Mouse (Mus musculus) forebrain, embryonic 11.5 days (tissue): Measurements from ENCODE around the gene Tefm. TPM values are rescaled to one million over a fixed set of nuclear protein-coding genes. Genes with fewer than 3 reads are reported as not detected.

Experiments
- ATAC-seq: fragments of 200-750 bp; cut with Nextera tagmentation; replicated peaks from 2 replicates; pipeline ENCODE4 v1.8.0; 2017; ENCODE audit warnings: moderate TSS enrichment; ENCODE audit not compliant: low FRiP score
- DNase-seq: peaks from one replicate; pipeline ENCODE4 v3.0.0-alpha.2; 2017; ENCODE audit warnings: low spot score
- H3K27ac ChIP-seq: fragments of 300-500 bp; sonication (generic); 2 replicates; pipeline ENCODE4 v1.5.1; 2014; ENCODE audit warnings: low read depth, low read length
- H3K27me3 ChIP-seq: fragments of 300-500 bp; sonication (generic); 2 replicates; pipeline ENCODE4 v1.6.1; 2014; ENCODE audit warnings: mild to moderate bottlenecking, low read length, mixed read lengths; ENCODE audit not compliant: control insufficient read depth, insufficient read depth
- H3K36me3 ChIP-seq: fragments of 300-500 bp; sonication (generic); 2 replicates; pipeline ENCODE4 v1.6.1; 2014; ENCODE audit warnings: mild to moderate bottlenecking, low read length, moderate library complexity, mixed read lengths; ENCODE audit not compliant: control insufficient read depth, insufficient read depth
- H3K4me1 ChIP-seq: fragments of 300-500 bp; sonication (generic); replicated peaks from 2 replicates; pipeline ENCODE4 v1.6.1; 2014; ENCODE audit warnings: low read length, mixed read lengths; ENCODE audit not compliant: control insufficient read depth, insufficient read depth
- H3K4me2 ChIP-seq: fragments of 300-500 bp; sonication (generic); 2 replicates; pipeline ENCODE4 v1.6.1; 2014; ENCODE audit warnings: low read depth, mild to moderate bottlenecking, low read length, moderate library complexity, mixed read lengths; ENCODE audit not compliant: severe bottlenecking
- H3K4me3 ChIP-seq: fragments of 300-500 bp; sonication (generic); 2 replicates; pipeline ENCODE4 v1.5.1; 2014; ENCODE audit warnings: low read depth, low read length
- H3K9ac ChIP-seq: fragments of 300-500 bp; sonication (generic); 2 replicates; pipeline ENCODE4 v1.6.1; 2014; ENCODE audit warnings: low read length
- H3K9me3 ChIP-seq: fragments of 300-500 bp; sonication (generic); 2 replicates; pipeline ENCODE4 v1.6.1; 2016; ENCODE audit warnings: low read length, mixed read lengths; ENCODE audit not compliant: control insufficient read depth
- WGBS: fragments of 180-500 bp; shearing (Covaris S2); extraction: QIAGEN DNeasy Blood & Tissue Kit; methylation state at CpG from one replicate; pipeline ENCODE4 v1.1.7; 2014; 5-methylcytosine and 5-hydroxymethylcytosine counted together
- polyA plus RNA-seq: library from polyadenylated mRNA; unstranded; fragments of >200 nt; fragmentation: Nextera tagmentation; extraction: Ambion mirVana; gene quantifications from 2 replicates; pipeline ENCODE4 v1.2.1, GENCODE M21; 2014

Gene Tefm
- polyA plus RNA-seq, 1 experiment from 2014 or later: 31.8 TPM

GRCm38 (mm10) chr11:80137773-80138172, 4.2 kb downstream of the Tefm start:
- no peak overlapping the region for H3K4me3 ChIP-seq
- no peak for ATAC-seq
- H3K36me3 ChIP-seq: peaks cover 3% of the 10 kb centered on the region; the same call in 1 of the 2 replicates
- DNase-seq: no peak
- no peak overlapping the region for H3K4me2 ChIP-seq
- H3K27ac ChIP-seq: no peak overlapping the region
- no peaks in the 10 kb centered on the region for H3K27me3 ChIP-seq
- no peaks in the 10 kb centered on the region for H3K9me3 ChIP-seq
- no peaks in the 10 kb centered on the region for H3K4me1 ChIP-seq
- 91% methylated on average over 5 of the region's 5 CpGs for WGBS
- no peak overlapping the region for H3K9ac ChIP-seq

DNA sequence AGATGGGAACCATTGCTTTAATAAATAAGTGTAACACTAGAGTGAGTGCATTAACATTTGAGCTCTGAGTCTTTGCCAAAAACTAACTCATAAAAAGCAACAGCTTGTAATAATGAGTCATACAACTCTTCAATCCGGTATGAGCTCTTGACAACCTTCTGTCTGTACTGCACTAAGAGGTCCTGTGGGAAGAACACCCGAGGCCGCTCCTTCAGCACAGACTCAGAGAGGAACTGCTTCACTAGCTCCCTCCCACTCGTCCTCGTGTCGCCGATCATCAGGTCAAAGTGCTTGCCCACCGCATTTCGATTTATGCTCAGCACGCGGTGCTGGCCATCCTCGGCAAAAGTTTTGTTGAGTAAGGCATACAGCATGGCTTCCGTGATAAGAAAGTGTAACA, 5.2 kb downstream of the Tefm start:
- no peaks in the 10 kb centered on the region for H3K9me3 ChIP-seq
- 94% methylated on average over 13 of the region's 13 CpGs for WGBS
- H3K36me3 ChIP-seq: peaks cover 5% of the 10 kb centered on the region; the same call in 1 of the 2 replicates
- ATAC-seq (no peak), DNase-seq (no peak)
- no peaks in the 10 kb centered on the region for H3K4me1 ChIP-seq
- no peak overlapping the region for H3K9ac ChIP-seq
- no peaks in the 10 kb centered on the region for H3K27me3 ChIP-seq
- H3K27ac ChIP-seq: no peak overlapping the region
- no peak overlapping the region for H3K4me3 ChIP-seq
- H3K4me2 ChIP-seq: no peak overlapping the region

- peaks cover 5% of the 10 kb centered on the region; the same call in 1 of the 2 replicates for H3K36me3 ChIP-seq
Observed at GRCm38 (mm10) chr11:80135954-80136683, 5.9 kb downstream of the Tefm start.

DNA sequence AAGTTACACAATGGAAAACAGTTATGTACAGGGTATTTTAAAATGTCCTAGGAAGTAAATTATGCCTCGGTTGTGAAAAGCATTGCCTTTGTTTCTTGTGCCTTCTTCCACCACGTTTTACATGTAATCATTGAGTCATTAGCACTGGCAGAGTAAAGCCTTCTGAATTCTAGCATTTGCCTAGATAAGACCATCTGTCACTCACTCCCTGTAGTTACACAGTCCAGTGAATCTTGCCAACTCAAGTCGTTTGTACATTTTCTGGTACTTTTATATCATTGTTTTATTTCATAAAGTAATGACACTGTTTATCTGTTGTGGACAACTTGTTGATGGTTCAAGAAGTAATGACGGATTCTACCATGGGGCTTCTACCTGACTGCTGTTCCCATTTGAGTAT, 7.2 kb downstream of the Tefm start:
- no peaks in the 10 kb centered on the region for H3K27me3 ChIP-seq
- peaks cover 5% of the 10 kb centered on the region; the same call in 1 of the 2 replicates for H3K36me3 ChIP-seq
- DNase-seq (no peak), ATAC-seq (no peak)
- H3K9me3 ChIP-seq: no peaks in the 10 kb centered on the region
- no peak overlapping the region for H3K4me3 ChIP-seq
- H3K4me1 ChIP-seq: no peaks in the 10 kb centered on the region
- no peak overlapping the region for H3K9ac ChIP-seq
- no peak overlapping the region for H3K27ac ChIP-seq
- WGBS: 81% methylated on average over 4 of the region's 4 CpGs
- H3K4me2 ChIP-seq: no peak overlapping the region

More at GRCm38 (mm10) chr11:80135954-80136683, 5.9 kb downstream of the Tefm start:
- Histone ChIP-seq H3K4me1 (no peaks in the 10 kb centered on the region), H3K4me2 (no peak overlapping the region), H3K9me3 (no peaks in the 10 kb centered on the region), H3K27ac (no peak overlapping the region), H3K9ac (no peak overlapping the region), H3K27me3 (no peaks in the 10 kb centered on the region), H3K4me3 (no peak overlapping the region)
- DNase-seq: no peak
- WGBS: 86% methylated on average over 11 of the region's 11 CpGs
- ATAC-seq: no peak

DNA sequence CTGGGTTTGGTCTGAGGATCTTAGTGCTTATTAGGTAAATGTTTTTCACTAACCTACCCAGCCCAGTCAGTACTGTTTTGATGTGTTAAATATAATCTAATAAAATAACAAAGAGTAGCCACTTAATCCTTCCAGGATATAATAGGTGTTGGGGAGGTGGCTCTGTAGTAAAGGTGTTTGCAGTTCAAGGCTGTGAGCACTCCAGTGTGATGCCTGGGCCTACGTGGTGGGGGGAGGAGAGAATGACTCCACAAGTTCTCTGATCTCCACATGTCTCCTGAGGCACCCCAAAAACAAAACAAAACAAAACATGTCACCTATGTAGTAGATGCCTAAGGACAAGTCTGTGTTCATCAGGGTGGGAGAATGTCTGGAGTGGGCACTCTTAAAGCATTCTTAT, 9.9 kb downstream of the Tefm start:
- H3K4me3 ChIP-seq: no peak overlapping the region

GRCm38 (mm10) chr11:80116411-80116810, 25.6 kb downstream of the Tefm start:
- 97% methylated on average over 1 of the region's 1 CpGs for WGBS
- Histone ChIP-seq H3K27me3 (no peaks in the 10 kb centered on the region), H3K4me1 (no peaks in the 10 kb centered on the region), H3K36me3 (peaks cover 12% of the 10 kb centered on the region; the same call in 1 of the 2 replicates), H3K4me3 (no peak overlapping the region), H3K9me3 (no peaks in the 10 kb centered on the region), H3K27ac (no peak overlapping the region), H3K9ac (no peak overlapping the region), H3K4me2 (no peak overlapping the region)
- DNase-seq (no peak), ATAC-seq (no peak)

More for the DNA sequence above, 9.9 kb downstream of the Tefm start:
- Histone ChIP-seq H3K4me2 (no peak overlapping the region), H3K27me3 (no peaks in the 10 kb centered on the region), H3K4me1 (no peaks in the 10 kb centered on the region), H3K9ac (no peak overlapping the region), H3K27ac (no peak overlapping the region), H3K9me3 (no peaks in the 10 kb centered on the region), H3K36me3 (peaks cover 5% of the 10 kb centered on the region; the same call in 1 of the 2 replicates)
- no peak for ATAC-seq
- no peak for DNase-seq
- 77% methylated on average over 1 of the region's 1 CpGs for WGBS

DNA sequence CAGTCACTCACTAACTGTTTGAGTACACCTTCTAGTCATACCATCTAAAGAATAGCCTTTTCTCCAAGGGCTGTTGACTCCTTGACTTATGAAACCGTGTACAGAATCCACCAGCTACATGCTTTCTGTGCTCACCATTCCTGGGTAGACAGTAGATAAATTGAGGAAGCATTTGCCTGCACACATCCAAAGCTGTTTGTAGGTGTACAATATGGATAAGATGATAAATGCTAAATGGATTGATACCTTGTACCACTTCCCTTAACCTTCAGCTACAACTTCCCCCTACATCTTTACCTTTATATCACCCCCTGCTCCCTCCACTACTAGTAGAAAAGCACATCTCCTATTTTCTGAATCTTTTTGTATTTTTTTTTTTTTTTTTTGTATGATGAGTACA, 37.6 kb downstream of the Tefm start:
- no peak overlapping the region for H3K27ac ChIP-seq
- ATAC-seq (no peak), DNase-seq (no peak)
- no peak overlapping the region for H3K9ac ChIP-seq
- peaks cover 2% of the 10 kb centered on the region; the same call in 1 of the 2 replicates for H3K36me3 ChIP-seq
- no peaks in the 10 kb centered on the region for H3K4me1 ChIP-seq
- no peaks in the 10 kb centered on the region for H3K27me3 ChIP-seq
- H3K4me3 ChIP-seq: no peak overlapping the region
- H3K4me2 ChIP-seq: no peak overlapping the region
- H3K9me3 ChIP-seq: no peaks in the 10 kb centered on the region
- 91% methylated on average over 1 of the region's 1 CpGs for WGBS

DNA sequence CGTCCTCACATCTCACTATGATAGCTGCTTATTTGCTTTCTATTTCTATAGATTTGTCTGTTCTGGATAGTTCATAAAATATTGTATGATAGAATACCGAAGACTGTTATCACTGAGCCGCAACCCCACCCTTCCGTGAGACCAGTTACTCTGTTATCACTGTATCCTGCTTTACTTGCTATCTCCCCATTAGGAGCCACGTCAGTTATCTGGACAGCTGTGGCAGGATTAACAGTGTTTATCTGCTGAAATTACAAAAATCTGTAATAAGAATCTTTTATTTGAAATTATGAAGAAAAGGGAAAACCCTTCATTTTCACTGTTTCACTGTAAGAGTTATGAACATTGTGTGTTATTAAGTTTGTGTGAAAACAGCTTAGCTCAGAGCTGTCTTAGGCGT, 40.7 kb downstream of the Tefm start:
- H3K27me3 ChIP-seq: no peaks in the 10 kb centered on the region
- no peak overlapping the region for H3K4me2 ChIP-seq
- 94% methylated on average over 6 of the region's 6 CpGs for WGBS
- H3K9ac ChIP-seq: no peak overlapping the region
- H3K4me1 ChIP-seq: no peaks in the 10 kb centered on the region
- ATAC-seq: no peak
- no peak for DNase-seq
- H3K9me3 ChIP-seq: no peaks in the 10 kb centered on the region
- H3K36me3 ChIP-seq: no peaks in the 10 kb centered on the region; the same call in 1 of the 2 replicates
- no peak overlapping the region for H3K27ac ChIP-seq
- no peak overlapping the region for H3K4me3 ChIP-seq
